Mouse (Mus musculus) layer of hippocampus, adult 18-20 months (tissue): ENCODE results near the gene Ccdc180. TPM values are rescaled to one million over a fixed set of nuclear protein-coding genes. Genes with fewer than 3 reads are reported as not detected.

Experiments
- DNase-seq, 2 experiments: peaks; one replicate each; pipeline ENCODE4 v3.0.0; 2022; ENCODE audit warnings: low spot score in 2 of 2
- long read RNA-seq: library from polyadenylated mRNA; stranded (forward); transcript quantifications from one replicate; pipeline ENCODE4 v2.0.0, GENCODE M21; 2021
- total RNA-seq, 2 experiments: library from RNA; stranded (reverse); gene quantifications; 2 replicates each; pipeline ENCODE4 v1.2.3; 2021

Gene Ccdc180
- under 1 TPM; 0.36 to 0.79 TPM for total RNA-seq
- long read RNA-seq, full-length matches to known transcripts = 1 of 1 reads
- long read RNA-seq, partial matches to known transcripts = 0 of 1 reads
- long read RNA-seq, other reads (novel, unspliced or antisense) = 0 of 1 reads

GRCm38 (mm10) chr4:45890066-45890761 is at the start of gene Ccdc180:
Ccdc180 (plus strand) TSS chr4:45890303.
- peak; percentile 9 to 17 for DNase-seq

- peak; percentile 15 to 51 for DNase-seq
These were observed 45.7 kb upstream of the Ccdc180 start for GRCm38 (mm10) chr4:45844355-45844754.

- DNase-seq = no peak
These were observed 43.8 kb upstream of the Ccdc180 start for GRCm38 (mm10) chr4:45846263-45846662.

- no peak for DNase-seq
These were observed 41.8 kb upstream of the Ccdc180 start, which contains the start of gene Stra6l for GRCm38 (mm10) chr4:45848109-45848824. Stra6l (plus strand) TSS chr4:45848664.

- DNase-seq = no peak
These were observed 41.3 kb upstream of the Ccdc180 start for GRCm38 (mm10) chr4:45848825-45849156.

- no peak for DNase-seq
These were observed 40.7 kb upstream of the Ccdc180 start for GRCm38 (mm10) chr4:45849419-45849818.

GRCm38 (mm10) chr4:45851640-45852051 is 38.5 kb upstream of the Ccdc180 start:
- no peak for DNase-seq

GRCm38 (mm10) chr4:45853496-45854246 is 36.4 kb upstream of the Ccdc180 start:
- no peak for DNase-seq

- peak; percentile 59 to 86 for DNase-seq
These were observed 34.2 kb upstream of the Ccdc180 start for GRCm38 (mm10) chr4:45855803-45856424.

- no peak for DNase-seq
These were observed 28.9 kb upstream of the Ccdc180 start for GRCm38 (mm10) chr4:45861160-45861559.

GRCm38 (mm10) chr4:45867416-45867815 is 22.7 kb upstream of the Ccdc180 start:
- DNase-seq = no peak

GRCm38 (mm10) chr4:45869021-45869815 is 20.9 kb upstream of the Ccdc180 start:
- DNase-seq = no peak

- no peak for DNase-seq
These were observed 18.0 kb upstream of the Ccdc180 start for GRCm38 (mm10) chr4:45872147-45872546.

GRCm38 (mm10) chr4:45878929-45879328 is 11.2 kb upstream of the Ccdc180 start:
- DNase-seq = peak in 1 of 2 experiments; percentile 72

- no peak for DNase-seq
These were observed 7.6 kb upstream of the Ccdc180 start for GRCm38 (mm10) chr4:45882521-45882920.

- DNase-seq = no peak
These were observed 6.9 kb upstream of the Ccdc180 start for GRCm38 (mm10) chr4:45883250-45883649.

- no peak for DNase-seq
These were observed 616 bp upstream of the Ccdc180 start for GRCm38 (mm10) chr4:45889487-45889886.

GRCm38 (mm10) chr4:45896425-45897081 is 6.5 kb downstream of the Ccdc180 start:
- no peak for DNase-seq

- DNase-seq = no peak
These were observed 8.3 kb downstream of the Ccdc180 start for GRCm38 (mm10) chr4:45898413-45898812.

GRCm38 (mm10) chr4:45909256-45909655 is 19.2 kb downstream of the Ccdc180 start:
- DNase-seq = peak; percentile 28 to 51
